Mouse (Mus musculus) common myeloid progenitor, adult 5-6 weeks (primary cell): ENCODE data around the gene Nkapd1. TPM values are rescaled to one million over a fixed set of nuclear protein-coding genes. Genes with fewer than 3 reads are reported as not detected.
A peak's percentile ranks its signal among the peaks of the same experiment; 100 is the strongest.

Experiments used
- ATAC-seq: replicated peaks from 2 replicates; pipeline ENCODE4 v1.8.0; 2016; ENCODE audit warnings: low read depth, mild to moderate bottlenecking, moderate TSS enrichment, inconsistent platforms; ENCODE audit not compliant: poor library complexity, severe bottlenecking
- total RNA-seq: library from RNA; stranded (forward); fragments of 200-1000, 187-1606 nt; gene quantifications from 2 replicates; pipeline ENCODE4 v1.2.3, GENCODE M21; 2017

Gene Nkapd1
- total RNA-seq, 1 experiment from 2014 or later = 57.9 TPM

DNA sequence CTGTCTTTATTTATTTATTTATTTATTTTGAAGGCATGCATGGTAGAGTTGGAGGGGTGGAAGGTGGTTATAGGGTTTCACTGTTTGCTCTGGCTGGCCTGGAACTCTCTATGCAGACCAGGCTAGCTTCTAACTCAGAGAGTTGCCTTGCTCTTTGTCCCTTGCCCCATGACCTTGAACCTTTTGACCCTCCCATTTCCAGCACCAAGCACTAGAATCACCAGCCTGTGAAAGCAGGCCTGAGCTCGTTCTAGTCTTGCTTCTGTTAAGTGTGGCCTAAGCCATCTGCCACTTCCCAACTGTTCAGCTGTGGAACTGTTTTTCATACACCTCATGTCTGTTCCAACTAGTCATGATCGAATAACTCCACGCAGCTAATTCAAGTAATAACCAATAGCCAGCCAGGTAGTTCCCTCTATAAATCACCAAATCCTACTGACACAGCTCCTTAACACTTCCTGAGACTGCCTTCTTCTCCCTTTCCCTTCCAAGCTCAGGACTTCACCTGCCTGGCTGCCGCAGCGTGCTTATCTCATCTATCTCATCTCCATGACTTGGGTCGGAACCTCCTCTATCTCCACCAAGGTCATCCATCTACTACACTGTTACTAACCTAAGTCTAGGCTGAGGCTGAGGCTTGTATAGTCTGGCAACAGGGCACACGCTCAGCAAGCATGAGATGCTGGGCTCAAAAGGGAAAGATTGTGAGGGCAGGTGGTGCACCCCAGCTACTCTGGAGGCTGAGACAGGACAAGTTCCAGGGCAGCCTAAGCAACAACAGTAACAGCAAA is 15.0 kb downstream of the Nkapd1 start:
- no peak for ATAC-seq

DNA sequence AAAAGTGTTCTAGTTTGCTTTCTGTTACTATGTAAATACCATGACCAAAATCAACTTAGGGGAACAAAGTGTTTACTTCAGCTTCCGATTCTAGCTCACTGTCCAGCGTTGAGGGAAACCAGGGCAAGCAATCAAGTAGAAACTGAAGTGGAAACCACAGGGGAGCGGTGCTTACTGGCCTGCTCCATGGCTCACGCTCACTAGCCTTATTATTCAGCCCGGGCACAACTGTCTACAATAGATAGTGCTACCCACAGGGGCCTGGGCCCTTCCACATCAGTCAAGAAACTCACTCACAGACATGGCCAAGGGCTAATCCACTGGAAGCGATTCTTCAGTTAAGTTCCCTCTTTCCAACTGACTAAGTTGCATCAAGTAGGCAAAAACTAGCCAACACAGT is 15.7 kb downstream of the Nkapd1 start:
- ATAC-seq = no peak

DNA sequence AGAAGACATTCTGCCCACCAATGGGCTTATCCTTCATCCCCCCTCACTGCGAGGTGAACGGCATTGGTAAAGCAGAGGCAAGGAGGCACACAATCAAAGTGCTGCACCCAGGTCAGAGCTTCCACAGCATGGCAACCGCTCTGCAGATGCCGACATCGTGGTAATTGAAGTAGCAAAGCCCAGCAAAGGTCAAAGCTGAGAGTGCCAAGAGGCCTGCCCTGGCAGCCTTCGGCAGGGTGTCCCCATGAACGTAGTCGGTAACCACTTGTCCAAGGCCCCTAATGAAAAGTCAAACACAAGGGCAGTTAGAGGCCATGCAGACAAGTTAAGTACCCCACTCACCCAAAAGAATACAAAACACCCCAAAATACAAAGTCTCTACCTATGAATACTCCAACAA is 20.3 kb downstream of the Nkapd1 start:
- ATAC-seq = no peak

DNA sequence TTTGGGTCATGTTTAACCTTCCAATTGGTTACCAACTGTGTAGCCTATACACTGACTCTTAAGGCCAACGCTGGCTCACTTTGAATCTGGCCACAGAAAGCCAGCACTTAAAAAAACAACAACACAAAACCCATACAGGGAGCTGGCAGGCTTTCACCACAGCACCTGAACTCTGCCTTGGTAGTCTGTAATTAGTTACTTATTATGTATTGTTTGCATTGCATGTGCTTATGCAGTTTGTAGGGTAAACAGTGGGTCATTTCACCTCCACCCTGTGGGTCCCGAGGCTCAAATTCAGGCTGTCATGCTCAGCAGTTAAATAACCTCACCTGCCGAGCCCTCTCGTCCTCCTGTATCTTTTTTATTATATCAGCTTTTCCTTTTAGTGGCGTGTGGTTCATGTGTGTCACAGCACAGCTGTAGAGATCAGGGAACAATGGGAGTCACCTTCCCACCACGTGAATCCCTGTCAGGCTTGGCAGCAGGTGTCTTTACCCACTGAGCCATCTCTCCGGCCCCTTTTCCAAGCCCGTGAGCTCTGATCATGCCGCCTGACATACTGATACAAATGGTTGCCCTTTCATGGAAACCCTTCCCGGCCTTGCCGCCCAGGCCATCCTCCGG is 22.4 kb downstream of the Nkapd1 start:
- ATAC-seq = no peak

DNA sequence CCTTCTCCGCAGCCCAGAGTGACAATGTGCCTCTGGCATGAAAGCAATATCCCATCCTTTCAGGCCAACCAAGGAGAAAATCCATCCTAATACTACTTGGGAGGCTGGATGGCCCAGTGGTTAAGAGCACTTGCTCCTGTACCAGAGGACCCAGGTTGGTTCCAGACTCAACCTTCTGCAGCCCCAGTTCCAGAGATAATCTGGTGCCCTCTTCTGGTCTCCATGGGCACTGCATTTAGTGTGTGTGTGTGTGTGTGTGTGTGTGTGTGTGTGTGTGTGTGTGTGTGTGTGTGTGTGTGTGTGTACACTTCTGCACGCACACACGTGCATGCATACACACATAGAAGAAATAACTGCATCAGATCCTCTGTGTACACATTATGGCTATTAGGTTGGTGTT is 23.7 kb downstream of the Nkapd1 start:
- peak; percentile 76 for ATAC-seq

DNA sequence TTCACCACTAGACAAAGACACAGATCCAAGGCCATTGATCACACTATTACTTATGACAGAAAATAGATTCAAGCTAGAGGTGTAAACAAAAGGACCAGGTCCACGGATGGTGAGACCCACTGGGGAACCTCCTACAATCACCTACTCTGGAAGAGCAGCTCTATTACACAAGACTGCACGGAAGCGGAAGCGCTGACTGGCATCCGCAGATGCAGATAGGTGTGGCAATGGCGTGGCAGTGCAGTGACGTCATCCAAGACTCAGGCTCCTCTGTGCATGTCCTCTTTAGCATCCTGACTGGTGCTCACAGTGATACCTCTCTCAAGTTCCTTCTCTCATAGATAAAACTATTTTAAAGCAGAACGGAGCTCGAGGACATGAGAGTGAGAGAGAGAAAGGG is 24.3 kb downstream of the Nkapd1 start:
- ATAC-seq = no peak

DNA sequence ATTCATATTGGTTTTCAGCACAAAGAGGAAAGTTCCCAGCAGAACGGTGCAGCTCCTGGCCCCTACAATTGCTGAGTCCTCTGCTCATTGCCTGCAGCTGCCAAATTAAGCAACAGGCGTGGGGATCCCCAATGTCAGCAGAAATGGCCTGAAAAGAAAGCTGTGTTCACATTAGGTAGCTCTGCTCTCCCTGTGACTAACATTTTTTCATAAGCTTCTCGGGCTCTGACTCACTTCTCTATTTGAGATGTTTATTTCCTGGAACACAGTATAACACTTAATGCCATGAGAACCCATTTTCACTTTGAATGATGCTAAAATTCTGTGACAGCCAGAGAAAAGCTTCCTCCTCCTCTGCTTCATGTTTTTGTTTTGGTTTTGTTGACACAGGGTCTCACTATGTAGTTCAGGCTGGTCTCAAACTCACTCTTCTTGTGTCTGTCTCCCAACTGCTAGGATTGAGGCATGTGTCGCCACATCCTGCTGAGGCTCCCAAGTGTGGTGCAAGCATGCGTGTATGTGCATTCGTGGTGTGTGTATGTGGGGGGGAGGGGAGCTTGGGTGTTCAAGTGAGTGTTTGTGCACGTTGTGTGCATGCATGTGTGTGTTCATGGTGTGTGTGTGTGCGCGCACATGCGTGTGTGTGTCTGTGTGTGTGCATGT is 26.3 kb downstream of the Nkapd1 start:
- peak; percentile 54 for ATAC-seq

DNA sequence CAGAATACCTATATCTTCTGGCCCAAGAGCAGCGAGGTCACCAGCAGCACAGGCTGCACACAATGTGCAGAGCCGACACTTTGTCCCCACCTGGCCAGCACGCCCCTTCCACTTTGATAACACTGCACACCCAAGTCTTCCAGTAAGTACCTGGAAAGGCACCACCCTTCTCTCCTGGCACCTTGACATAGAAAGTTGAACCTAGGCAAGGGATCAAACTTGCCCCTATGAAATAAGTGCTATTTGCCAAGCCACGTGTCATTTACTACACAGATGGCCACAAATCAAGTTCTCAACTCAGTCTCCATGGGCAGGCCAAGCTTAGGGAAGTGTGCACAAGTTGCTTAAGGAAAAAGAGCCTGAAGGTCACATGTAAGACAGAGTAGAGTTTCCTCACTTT is 30.3 kb downstream of the Nkapd1 start:
- no peak for ATAC-seq

DNA sequence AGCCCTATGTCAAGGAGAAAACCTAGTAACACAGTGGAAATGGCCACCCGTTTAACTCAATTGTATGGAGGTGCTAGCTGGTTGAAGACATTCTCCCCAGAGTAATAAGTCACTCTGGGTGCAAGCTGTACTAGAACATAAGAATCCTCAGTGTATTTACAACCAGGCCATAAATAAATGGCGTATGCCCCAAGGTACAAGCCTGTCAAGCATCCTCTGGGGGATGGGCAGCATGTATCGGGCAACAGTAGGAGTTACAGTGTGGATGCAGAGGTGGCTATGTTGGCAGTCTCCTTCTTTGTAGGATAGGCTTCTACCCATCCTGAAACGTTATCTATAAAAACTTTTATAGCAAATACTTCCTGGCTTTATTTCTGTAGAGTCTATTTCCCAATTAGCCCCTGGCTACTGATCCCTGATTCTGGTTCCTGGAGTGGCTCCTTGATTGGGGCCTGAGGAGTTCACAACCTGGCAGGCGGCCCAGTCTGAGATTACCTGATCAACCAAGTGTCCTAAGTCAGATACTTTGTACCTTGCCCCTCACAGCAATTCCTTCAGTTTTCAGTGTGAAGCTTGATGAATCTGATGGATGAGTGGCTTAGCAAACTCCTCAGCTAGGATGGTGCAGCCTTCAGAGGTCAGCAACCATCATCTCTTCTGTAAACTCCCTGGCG is 32.0 kb downstream of the Nkapd1 start:
- no peak for ATAC-seq

DNA sequence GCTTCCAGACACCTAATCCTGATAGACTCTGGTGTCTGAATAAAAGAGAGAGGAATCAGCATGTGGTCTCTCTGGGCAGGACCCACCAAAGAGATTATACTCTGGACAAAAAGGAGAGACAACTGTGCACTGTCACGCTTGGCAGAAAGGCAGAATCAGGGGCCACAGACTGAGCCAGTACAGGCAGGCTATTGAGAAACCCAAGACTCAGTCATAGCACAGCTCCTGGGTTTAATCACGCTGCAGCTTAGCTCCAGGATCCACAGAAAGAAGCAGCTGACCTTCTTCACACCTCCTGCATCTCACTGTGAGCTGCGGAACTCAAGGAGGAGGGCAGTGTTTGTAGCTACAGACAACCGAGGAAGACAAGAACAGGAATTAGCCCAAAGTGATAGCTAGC is 36.9 kb downstream of the Nkapd1 start:
- no peak for ATAC-seq

DNA sequence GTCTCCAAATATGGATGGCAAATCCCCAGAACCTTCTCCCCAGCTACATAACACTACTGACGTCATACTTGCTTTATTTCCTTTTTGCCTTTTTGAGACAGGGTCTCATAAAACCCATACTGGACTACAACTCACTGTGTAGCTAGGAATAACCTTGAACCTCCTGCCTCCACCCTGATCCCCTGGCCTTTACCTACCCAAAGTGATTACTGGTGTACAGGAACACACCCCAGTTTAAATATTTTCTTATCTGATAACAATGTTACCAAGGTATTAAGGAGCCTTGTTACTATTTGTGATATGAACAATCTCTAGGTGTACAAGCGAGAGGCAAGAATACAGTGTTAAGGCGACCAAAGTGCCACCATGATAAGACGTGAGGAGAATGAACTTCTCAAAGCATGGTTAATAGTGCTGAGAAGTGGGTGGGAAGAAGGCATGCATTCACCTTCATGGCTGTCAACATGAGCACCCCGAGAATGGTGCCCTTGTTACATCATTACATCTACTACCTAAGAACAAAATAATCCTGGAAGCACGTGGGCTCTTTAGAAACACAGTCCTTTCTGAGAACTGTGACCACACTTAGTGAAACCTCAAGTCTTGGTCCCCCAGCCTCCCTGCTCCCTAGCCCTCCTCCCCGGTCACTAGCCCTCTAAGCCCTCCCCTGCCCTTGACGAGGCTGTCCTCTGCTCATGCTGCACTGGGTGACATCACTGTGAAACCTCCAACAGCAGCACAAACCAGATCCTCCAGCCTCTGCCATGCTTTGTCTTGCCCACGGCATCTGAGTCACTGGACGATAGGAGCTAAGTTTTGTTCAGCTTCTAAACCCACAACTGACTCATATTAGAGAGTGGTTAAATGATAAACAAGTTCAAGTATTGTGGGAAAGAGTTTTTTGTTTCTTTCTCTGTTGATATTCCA is 47.4 kb downstream of the Nkapd1 start:
- no peak for ATAC-seq

DNA sequence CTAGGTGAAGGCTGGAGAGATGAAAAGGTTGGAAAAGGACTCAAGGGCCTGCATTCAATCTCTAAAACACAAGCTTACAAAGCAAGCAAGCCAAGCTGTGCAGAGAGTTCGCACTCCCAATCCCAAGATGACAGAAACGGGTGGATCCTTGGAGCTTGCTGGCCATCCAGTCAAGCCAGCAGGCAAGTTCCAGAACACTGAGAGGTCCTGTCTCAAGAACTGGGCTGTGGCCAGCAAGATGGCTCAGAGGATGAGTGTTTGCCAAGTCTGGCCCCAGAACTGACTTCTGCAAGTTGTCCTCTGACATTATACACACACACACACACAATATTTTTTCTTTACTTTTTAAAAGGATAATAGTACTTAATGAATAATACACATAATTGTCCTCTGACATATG is 49.4 kb downstream of the Nkapd1 start:
- ATAC-seq = no peak

DNA sequence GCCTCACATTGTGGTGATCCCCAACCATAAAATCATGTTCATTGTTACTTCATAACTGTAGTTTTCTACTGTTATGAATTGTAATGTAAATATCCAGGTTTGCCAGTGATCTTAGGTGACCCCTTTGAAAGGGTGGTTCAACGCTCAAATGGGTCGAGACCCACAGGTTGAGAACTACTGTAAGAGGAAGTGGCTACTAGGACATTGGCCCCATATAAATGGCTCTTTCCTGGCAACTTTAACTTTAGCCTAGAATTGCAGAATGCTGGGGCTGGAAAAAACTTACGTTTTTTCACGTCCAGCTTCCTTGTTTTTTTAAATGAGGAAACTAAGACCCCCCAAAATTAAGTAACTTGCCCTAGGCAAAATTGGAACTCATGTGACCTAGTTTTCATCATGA is 49.9 kb downstream of the Nkapd1 start:
- ATAC-seq = peak; percentile 29; the same call in 1 of the 2 replicates

DNA sequence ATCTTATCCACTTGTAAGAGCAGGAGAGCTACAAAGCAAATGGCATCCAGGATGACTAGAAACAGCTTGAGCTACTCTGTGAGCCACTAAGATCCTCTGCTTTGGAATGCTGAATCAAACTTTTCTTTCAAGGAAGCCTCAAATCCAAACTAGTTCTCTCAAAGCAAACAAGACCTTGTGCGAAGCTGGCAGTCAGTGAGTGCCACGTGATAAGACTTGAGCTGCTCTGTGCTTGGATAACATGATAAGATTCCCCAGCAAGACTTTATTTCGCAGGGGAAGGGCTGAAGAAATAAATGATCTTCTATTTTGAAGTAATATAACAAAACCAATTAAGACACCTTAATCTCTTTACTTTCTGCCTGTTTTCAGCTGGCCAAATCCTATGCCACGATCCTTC is 51.3 kb downstream of the Nkapd1 start:
- ATAC-seq = no peak

DNA sequence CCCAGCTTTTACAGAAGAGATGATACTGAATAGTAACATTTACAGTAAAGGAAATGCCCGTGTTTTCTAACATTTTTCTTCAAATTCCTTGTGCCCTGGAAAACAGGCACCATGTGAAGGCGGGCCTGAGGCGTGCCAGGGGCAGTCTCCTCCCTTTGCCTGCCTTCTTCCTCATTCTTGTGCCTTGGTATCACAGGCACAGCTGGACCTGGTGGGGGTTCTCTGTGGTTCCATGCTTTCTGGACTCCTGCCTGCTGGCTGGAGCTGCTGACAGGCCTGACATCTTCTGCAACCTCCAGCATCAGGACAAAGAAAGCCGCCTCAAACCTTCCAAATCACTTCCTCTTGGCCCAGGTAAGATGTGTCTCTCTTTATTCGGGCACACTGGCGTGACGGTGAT is 52.1 kb downstream of the Nkapd1 start:
- peak; percentile 69 for ATAC-seq

DNA sequence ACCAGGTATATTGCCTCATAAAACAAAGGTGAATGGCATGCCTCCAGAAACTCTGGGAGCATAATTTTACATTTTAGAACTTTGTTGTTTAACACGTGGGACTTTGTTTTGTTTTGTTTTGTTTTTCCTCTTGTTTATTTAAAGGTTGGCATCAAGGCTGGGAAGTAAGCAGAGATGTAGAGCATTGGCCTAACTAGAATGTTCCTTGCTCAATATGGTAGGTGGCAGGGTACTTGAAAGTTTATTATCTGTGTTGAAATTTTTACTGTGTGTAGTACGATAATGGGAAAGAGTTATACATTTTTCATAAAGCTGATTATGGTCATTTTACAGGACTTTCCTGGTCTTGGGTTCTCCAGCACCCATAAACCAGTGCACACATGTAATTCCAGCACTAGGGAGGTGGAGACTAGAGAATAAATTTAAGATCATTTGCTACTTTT is 55.3 kb downstream of the Nkapd1 start:
- no peak for ATAC-seq

DNA sequence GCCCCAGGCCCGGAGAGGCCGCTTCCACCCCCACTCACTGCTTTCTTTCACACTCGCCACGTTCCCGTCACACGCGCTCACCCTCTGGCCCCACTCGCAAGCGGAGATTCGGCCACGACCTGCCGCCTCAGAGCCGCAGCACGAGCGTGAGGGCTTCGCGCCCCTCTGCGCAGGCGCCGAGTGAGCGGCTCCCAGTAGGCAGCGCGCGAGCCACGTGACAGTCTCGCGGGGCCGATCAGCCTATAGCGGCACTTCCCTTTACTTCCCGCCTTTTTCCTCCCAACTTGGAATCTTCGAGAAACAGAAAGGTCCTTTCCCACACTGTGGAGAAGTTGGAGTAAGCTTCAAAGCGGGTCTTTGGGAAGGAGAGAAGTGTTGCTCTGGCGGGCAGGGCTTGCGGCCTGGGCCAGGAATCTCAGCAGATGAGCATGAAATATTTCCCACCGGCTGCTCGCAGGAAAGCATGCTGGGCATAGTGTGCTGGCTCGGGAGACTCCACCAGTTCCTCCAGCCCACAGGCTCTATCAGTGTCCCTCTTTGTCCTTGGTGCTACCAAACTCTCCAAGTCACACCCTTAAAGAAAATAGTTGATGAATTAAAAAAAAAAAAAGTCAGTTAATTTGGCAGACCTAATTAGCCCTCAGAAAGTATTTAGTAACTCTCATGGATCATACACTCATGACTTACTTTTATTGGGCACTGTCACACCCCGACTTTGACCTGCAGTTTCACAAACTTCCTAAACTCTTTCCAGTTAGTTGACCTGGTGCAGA is 55.9 kb downstream of the Nkapd1 start, which contains the start of gene Tex12:
Gene Tex12, minus strand, starts transcription at position 181 of the 773 bp plus-strand sequence.
- no peak for ATAC-seq
